Mouse (Mus musculus): Measurements from ENCODE around the gene Fam120b.

Fam120b gene

DNA sequence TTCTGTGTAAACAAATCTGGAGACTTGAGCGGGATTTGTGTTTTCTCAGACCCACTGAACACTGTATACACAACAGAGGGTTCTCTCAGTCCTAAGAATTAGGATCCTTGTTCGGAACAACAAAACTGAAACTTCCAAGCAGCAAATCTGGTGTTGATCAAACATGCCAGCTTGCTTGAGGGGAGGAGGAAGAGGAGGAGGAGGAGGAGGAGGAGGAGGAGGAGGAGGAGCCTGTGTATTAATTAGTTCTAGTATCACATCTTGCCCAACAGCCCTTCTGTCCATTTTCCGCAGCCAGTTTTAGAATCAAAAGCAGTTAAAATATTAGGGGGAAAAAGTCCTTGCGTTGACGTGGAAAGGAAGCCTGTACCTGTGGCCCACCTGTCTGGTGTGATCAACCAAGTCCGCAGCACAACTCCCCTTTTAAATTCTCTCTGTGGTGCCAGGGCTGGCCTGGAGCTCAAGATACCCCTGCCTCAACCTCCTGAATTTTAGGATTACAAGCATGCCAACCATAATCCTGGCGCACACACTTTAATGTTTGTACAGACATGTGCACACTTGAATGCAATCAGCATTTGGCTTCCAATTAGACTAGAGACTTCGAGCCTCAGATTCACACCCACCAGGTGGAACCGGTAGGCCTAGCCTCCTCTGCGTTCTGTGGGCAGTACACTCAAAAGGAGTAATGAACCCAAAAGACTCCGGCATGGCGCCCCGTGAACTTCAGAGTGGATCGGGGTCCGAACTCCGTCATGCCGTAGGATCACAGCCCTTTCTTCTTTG, 16.1 kb upstream of the Fam120b start:
- DNase-seq (ENCODE audit: low spot score), result no peak

DNA sequence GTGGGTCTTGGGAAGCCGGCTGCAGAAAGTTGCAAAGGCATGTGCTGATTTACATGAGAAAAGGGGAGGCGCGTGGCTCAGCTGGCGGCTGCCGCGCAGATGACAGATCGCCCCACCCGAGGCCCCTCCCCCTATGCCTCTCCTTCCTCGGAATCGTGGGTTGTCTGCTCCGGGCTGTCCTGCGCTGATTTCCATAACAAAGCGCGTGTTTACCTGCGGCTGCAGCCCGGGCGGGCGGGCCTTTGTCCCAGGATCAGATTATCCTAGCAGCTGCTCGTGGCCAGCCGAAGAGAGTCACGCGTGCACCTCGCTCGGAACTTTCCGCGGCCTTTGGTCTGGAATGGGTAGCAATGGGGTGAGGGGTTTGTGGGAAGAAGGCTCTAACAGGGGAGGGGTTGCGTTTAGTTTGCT, 15.4 kb upstream of the Fam120b start:
- DNase-seq (ENCODE audit: low spot score), result no peak

DNA sequence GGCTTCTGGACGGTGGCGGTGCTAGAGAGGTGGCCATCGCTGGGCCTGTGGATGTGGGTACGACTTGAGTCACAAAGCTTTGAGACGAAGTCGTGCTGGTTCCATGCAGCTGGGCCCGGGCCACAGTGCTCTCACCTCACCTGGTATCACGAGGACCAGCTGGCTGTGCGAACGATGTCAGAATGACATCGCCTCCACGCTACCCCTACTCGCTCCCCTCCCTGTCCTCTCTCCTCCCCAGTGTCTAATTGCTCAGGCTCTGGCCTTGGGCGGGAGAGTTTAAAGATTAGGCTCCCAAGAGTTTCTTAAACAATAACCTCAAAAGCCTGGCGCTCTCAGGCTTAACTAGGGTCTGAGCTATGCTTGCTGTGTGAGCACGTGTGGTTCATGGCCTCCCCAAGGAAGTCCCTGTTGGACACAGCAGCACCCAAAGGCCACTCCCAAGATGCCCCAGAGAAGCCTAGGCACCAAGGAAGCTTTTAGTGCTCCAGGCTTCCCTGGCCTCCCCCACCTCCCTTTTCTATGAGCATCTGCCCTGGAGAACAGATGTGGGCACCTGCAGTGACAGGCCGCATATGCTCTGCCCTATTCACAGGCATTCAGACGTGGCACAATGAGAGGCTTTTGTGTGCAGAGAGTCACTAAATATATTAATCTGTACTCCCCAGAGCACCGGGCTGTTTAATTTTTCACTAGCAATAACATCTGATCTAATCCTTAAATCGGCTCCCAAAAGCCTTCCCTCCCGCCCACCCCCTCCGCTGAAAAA, 14.7 kb upstream of the Fam120b start:
- DNase-seq (ENCODE audit: low spot score), result no peak

DNA sequence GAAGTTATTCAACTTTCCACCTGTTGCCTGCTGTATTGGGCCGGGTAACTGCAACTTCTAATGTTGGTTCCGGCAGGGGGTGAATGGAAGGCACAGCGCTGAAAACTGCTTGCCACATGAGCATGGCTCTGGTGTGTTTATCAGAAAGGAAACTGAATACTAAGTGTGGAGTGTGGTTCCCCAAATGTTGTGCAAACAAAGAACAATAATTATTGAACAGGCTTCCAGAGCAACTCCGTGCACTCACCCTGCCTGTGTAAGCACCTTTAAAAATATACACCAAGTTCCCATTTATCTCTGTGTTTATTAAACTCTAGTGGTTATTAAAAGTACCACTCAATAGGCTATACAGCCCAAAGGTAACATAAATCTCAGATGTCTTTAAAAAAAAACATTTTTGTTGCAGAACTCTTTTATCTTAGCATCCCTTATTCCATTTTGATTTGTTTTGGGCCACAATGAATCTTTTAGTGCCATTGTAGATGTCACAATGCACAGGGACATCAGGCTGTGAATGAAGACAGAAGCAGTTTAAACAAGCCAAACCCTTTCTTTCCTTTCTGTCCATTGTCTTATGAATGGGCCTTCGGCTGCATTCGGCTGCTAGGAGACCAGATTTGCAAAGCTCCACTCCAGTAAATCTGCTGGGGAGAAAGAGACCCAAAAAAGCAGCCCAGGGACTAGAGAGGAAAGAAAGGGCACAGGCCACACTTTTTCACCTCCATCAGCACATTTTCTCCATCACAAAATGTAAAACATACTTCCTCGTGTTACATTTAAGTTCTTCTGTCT, 13.9 kb upstream of the Fam120b start:
- DNase-seq (ENCODE audit: low spot score), result no peak

GRCm38 (mm10) chr17:15383360-15383759, 12.6 kb upstream of the Fam120b start:
- DNase-seq (ENCODE audit: low spot score), result no peak

DNA sequence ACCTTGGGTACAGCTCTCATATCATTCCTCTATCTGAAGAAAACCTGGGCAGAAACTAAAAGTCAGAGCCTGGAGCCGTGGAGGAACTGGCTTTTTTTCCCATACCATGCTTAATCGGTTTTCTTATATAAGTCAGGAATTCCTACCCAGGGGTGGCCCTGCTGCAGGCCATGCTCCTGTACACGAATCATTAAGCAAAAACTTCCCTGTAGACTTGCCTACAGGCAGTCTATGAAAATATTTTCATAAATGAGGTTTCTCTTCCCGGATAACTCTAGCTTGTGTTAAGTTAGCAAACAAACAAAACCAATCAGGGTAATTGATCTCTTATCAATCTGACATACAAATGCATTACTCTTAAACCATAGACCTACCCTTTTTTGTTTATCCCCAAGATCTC, 7.1 kb upstream of the Fam120b start:
- DNase-seq (ENCODE audit: low spot score), result no peak

- no peak for DNase-seq (ENCODE audit: low spot score)
These were observed 6.6 kb upstream of the Fam120b start for GRCm38 (mm10) chr17:15389356-15389755.

GRCm38 (mm10) chr17:15401716-15402115, 5.7 kb downstream of the Fam120b start:
- DNase-seq (ENCODE audit: low spot score), result no peak

DNA sequence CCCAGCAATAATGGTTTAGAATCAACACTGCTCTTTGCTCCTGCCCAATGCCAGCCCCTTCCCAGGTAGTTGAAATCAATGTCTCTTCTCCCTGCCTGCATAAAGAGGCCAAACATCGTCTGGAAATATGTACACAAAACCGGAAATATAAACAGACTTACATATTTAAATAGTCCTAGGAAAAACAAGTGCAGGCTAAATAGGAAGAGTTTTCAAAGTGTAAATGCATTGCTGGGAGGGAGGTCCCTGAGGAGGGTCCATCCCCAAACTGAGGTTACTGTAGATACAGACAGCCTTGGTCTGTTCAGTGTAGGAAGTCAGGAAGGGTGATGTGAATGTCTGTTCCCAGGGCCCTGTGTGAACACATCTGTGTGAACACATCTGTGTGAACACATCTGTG, 10.6 kb downstream of the Fam120b start:
- DNase-seq (ENCODE audit: low spot score), result no peak

- DNase-seq (ENCODE audit: low spot score), result no peak
These were observed 13.3 kb downstream of the Fam120b start for GRCm38 (mm10) chr17:15409261-15409660.

- DNase-seq (ENCODE audit: low spot score), result no peak
These were observed 14.9 kb downstream of the Fam120b start for GRCm38 (mm10) chr17:15410861-15411260.

GRCm38 (mm10) chr17:15416596-15417215, 20.7 kb downstream of the Fam120b start:
- no peak for DNase-seq (ENCODE audit: low spot score)

GRCm38 (mm10) chr17:15419534-15419933, 23.5 kb downstream of the Fam120b start:
- no peak for DNase-seq (ENCODE audit: low spot score)

GRCm38 (mm10) chr17:15420021-15420603, 24.1 kb downstream of the Fam120b start:
- no peak for DNase-seq (ENCODE audit: low spot score)

DNA sequence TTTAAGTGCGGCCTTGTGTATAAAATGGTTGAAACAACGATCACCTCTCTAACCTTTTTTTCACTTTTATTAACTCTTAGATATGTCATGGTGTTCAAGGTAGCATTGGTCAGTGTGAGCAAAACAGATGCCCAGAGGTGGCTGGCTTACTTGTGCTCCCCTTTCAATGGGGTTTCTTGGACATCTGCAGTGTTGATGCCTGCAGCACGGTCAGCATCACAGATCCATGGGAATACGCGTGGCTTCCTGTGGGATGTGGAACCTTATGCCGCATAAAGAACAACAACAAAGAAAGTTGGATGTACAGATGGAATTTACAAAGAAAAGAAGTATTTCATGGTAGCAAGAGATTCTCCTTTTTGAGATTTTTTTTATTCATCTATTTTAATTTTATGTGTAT, 25.4 kb downstream of the Fam120b start:
- no peak for DNase-seq (ENCODE audit: low spot score)

DNA sequence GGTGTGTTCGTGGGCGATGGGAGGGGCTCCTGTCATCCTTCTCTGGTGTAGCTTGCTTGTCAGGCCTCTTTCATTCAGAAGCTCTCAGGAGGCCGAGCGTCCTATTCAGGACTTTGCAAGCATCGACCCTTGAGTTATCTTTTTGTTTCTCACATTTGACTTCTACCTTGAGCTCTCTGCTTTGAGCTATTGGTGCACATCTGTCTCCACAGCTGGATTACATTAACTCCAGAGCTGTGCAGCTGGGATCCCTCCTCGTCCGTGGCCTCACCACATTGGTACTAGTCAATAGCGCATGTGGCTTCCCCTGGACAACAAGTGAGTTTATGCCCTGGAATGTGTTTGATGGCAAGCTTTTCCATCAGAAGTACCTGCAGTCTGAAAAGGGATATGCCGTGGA, 26.7 kb downstream of the Fam120b start:
- DNase-seq (ENCODE audit: low spot score), result no peak

GRCm38 (mm10) chr17:15423080-15423765, 27.2 kb downstream of the Fam120b start:
- DNase-seq (ENCODE audit: low spot score), result no peak

DNA sequence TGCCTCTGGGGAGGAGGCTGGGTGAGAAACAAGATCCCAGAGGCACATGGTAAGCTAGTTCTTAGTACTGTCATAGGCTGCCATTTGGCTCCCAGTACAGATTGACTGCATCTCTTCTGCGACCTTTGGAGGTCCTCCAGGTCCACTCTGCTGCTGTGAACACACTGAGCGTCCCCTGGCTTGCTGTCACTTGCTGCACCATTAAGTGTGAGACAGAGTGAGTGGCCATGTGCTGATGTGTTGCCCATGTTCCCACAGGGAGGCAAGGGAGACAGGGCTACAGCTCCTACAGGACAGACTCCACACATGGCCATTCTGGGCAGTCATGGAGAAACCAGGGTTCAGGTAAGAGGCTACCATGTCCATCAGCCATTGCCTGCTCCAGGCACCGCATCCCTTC, 29.9 kb downstream of the Fam120b start:
- DNase-seq (ENCODE audit: low spot score), result no peak

DNA sequence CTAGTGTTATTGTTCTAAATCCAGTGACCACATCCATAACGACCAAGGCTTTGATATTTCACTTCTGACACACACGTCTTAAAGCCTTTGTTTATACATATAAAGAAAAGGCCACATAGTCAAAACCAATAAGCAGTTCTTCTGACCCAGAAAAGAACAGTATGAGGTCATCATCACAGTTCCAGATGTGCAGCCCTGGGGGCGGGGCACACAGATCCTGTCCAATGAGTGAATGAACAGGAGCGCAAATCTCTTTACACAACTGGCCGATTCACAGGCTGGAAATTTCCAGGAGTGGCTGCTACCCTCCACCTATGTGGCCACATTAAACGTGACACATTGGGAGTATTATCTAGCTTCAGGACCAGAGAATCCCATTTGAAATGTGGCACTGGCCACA, 33.4 kb downstream of the Fam120b start:
- no peak for DNase-seq (ENCODE audit: low spot score)

DNA sequence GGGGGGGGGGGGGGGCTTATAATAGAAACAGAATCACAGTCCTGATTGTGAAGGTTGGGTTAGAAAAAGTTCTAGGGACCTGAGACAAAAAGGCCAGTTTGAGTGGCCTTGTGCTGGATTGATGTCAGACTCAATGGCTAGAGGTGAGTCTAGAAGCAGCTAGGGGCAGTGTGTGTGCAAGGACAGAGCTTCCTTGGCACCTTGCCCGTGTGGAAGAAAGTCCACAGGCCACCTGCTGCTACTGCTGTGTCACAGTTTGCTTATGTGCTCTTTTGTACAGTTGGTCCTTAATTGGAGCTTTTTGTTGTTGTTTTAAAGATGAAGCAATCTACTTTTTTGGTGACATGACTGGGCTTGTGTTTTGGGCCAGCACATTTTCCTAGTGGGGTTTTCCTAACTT, 33.9 kb downstream of the Fam120b start:
- no peak for DNase-seq (ENCODE audit: low spot score)

DNA sequence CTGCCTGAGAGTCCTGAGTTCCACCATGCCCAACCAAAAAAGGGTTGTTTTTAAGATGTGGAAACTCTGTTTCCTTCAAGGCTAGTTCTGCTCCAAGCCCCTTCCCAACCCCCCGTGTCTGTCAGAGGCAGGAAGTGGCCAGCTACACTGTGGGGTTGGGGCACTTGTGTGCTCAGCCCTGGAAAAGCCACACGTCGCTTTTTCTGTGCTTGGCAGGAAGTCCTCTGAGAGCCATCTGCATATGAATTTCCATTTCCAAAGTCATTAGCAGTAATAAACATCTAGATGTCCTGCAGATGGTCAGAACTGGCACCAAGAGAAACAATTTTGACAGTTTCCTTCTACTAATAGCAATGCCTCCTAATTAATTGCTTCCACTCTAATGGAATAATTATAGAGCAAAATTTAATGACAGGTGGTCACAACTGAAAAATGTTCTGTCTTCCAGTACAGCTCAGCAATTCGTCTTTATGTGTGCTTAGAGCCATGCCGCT, 35.1 kb downstream of the Fam120b start:
- DNase-seq (ENCODE audit: low spot score), result no peak
